Mouse (Mus musculus) heart, postnatal 0 days (tissue): ENCODE data around the gene Gm6370. TPM values are rescaled to one million over a fixed set of nuclear protein-coding genes. Genes with fewer than 3 reads are reported as not detected.
"Not testable (repeated sequence)": the region's sequence is repeated elsewhere in the genome, so short reads cannot be mapped to it uniquely, and the experiment has no call there.

Experiments
- ATAC-seq: fragments of 200-750 bp; cut with Nextera tagmentation; 2 replicates; pipeline ENCODE4 v1.8.0; 2017; ENCODE audit warnings: low read depth, moderate number of reproducible peaks, moderate library complexity; ENCODE audit not compliant: insufficient read depth
- DNase-seq: peaks from one replicate; pipeline ENCODE4 v3.0.0-alpha.2; 2016; ENCODE audit warnings: low spot score
- H3K27ac ChIP-seq: fragments of 300-500 bp; sonication (generic); 2 replicates; pipeline ENCODE4 v1.5.1; 2014; ENCODE audit warnings: low read depth, mild to moderate bottlenecking
- H3K27me3 ChIP-seq: fragments of 300-500 bp; sonication (generic); 2 replicates; pipeline ENCODE4 v1.6.1; 2014; ENCODE audit warnings: low read length, mixed read lengths; ENCODE audit not compliant: control insufficient read depth, insufficient read depth
- H3K36me3 ChIP-seq: fragments of 300-500 bp; sonication (generic); replicated peaks from 2 replicates; pipeline ENCODE4 v1.6.1; 2014; ENCODE audit warnings: low read length, mixed read lengths; ENCODE audit not compliant: control insufficient read depth, insufficient read depth
- H3K4me1 ChIP-seq: fragments of 300-500 bp; sonication (generic); 2 replicates; pipeline ENCODE4 v1.6.1; 2014; ENCODE audit warnings: antibody characterized with exemption; ENCODE audit not compliant: control insufficient read depth, insufficient read depth
- H3K4me2 ChIP-seq: fragments of 300-500 bp; sonication (generic); 2 replicates; pipeline ENCODE4 v1.6.1; 2014; ENCODE audit warnings: low read depth, mild to moderate bottlenecking, low read length, moderate library complexity
- H3K4me3 ChIP-seq: fragments of 300-500 bp; sonication (generic); 2 replicates; pipeline ENCODE4 v1.5.1; 2014; ENCODE audit warnings: low read depth, low read length
- H3K9ac ChIP-seq: fragments of 300-500 bp; sonication (generic); replicated peaks from 2 replicates; pipeline ENCODE4 v1.6.1; 2014; ENCODE audit warnings: low read depth, low read length, mixed read lengths
- H3K9me3 ChIP-seq: fragments of 300-500 bp; sonication (generic); replicated peaks from 2 replicates; pipeline ENCODE4 v1.6.1; 2016; ENCODE audit warnings: low read length; ENCODE audit not compliant: control insufficient read depth
- CTCF ChIP-seq: IDR thresholded peaks from 2 replicates; pipeline ENCODE4 v1.5.1; 2016; ENCODE audit warnings: antibody characterized with exemption, control low read depth, low read depth
- EP300 ChIP-seq: IDR thresholded peaks from 2 replicates; pipeline ENCODE4 v1.6.1; 2016; ENCODE audit warnings: antibody characterized with exemption, low read depth
- WGBS: fragments of 180-500 bp; shearing (Covaris S2); extraction: QIAGEN DNeasy Blood & Tissue Kit; methylation state at CpG from one replicate; pipeline ENCODE4 v1.1.7; 2014; 5-methylcytosine and 5-hydroxymethylcytosine counted together
- polyA plus RNA-seq: library from polyadenylated mRNA; unstranded; fragments of >200 nt; fragmentation: Nextera tagmentation; extraction: Ambion mirVana; gene quantifications from 2 replicates; pipeline ENCODE4 v1.2.1, GENCODE M21; 2015
- total RNA-seq: library from RNA; depleted of rRNA; stranded (reverse); fragments of >200 nt; gene quantifications from 2 replicates; pipeline ENCODE4 v1.2.3, GENCODE M21; 2014; ENCODE audit warnings: low replicate concordance; rRNA removed

Gm6370 gene
- not detected in 2 replicates for total RNA-seq
- not detected in 2 replicates for polyA plus RNA-seq

GRCm38 (mm10) chr5:146491063-146491462 lies at the start of gene Gm6370:
TSS of gene Gm6370 (plus strand) at chr5:146491363.
- H3K36me3 ChIP-seq, H3K9me3 ChIP-seq, H3K27me3 ChIP-seq, ATAC-seq, H3K4me1 ChIP-seq, H3K9ac ChIP-seq, DNase-seq, H3K4me2 ChIP-seq, H3K27ac ChIP-seq, H3K4me3 ChIP-seq: not testable (repeated sequence)
- no CpG with 5 or more reads among the region's 5 CpGs for WGBS

DNA sequence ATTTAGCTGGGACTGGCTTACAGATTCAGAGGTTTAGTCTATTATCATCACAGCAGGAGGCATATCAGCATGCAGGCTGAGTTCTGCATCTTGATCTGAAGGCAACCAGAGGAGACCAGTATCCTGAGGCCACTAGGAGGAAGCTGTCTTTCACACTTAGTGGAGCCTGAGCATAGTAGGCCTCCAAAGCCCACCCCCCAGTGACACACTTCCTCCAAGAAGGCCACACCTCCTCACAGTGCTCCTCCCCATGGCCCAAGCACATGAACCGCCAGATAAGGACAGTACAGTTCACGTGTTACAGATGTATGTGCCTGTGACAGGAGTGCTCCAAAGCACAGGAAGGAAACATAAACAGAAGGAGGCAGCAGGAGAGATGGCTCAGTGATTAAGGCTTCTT lies 48.4 kb upstream of the Gm6370 start:
- WGBS, result 42% methylated on average over 2 of the region's 2 CpGs
- peaks cover 4% of the 10 kb centered on the region; the same call in 1 of the 2 replicates for H3K9me3 ChIP-seq
- no peaks in the 10 kb centered on the region for H3K36me3 ChIP-seq
- H3K4me3 ChIP-seq, result no peak overlapping the region
- no peaks in the 10 kb centered on the region for H3K27me3 ChIP-seq
- TF ChIP-seq EP300, result no peak
- no peak for TF ChIP-seq CTCF
- ATAC-seq (peak; percentile 11; the same call in 1 of the 2 replicates), DNase-seq (no peak)
- no peak overlapping the region for H3K4me2 ChIP-seq
- no peaks in the 10 kb centered on the region for H3K4me1 ChIP-seq
- H3K27ac ChIP-seq, result no peak overlapping the region
- no peak overlapping the region for H3K9ac ChIP-seq

DNA sequence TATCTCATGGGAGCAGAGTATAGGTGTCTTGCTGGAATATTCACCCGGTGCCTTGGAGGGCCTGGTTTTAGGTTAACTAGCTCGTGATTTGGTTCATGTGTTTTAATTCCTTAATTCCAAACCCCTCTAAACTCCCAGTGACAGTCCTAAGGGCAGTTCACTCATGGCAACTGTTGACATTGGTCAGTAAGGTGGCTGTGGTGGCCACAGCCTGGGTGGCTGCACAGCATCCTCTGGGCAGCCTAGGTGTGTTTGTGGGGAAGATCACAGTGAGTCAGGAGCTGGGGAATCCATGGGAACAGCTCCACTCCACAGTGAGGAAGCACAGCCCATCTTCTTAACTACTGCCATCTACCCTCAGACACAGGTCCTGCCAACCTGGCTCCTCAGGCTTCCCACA lies 44.5 kb upstream of the Gm6370 start:
- H3K36me3 ChIP-seq, result no peaks in the 10 kb centered on the region
- H3K9me3 ChIP-seq, result no peaks in the 10 kb centered on the region
- ATAC-seq (no peak), DNase-seq (no peak)
- WGBS, result 48% methylated on average over 2 of the region's 2 CpGs
- H3K4me3 ChIP-seq, result no peak overlapping the region
- no peak overlapping the region for H3K27ac ChIP-seq
- no peaks in the 10 kb centered on the region for H3K4me1 ChIP-seq
- no peak for TF ChIP-seq CTCF
- TF ChIP-seq EP300, result no peak
- no peaks in the 10 kb centered on the region for H3K27me3 ChIP-seq
- no peak overlapping the region for H3K9ac ChIP-seq
- H3K4me2 ChIP-seq, result no peak overlapping the region

- Histone ChIP-seq H3K4me3 (no peak overlapping the region), H3K36me3 (no peaks in the 10 kb centered on the region), H3K27ac (no peak overlapping the region), H3K4me2 (no peak overlapping the region), H3K27me3 (no peaks in the 10 kb centered on the region), H3K9me3 (no peaks in the 10 kb centered on the region), H3K9ac (no peak overlapping the region), H3K4me1 (no peaks in the 10 kb centered on the region)
- no peak for ATAC-seq
- 69% methylated on average over 11 of the region's 11 CpGs for WGBS
- TF ChIP-seq CTCF (no peak), EP300 (no peak)
- no peak for DNase-seq
Measured at GRCm38 (mm10) chr5:146451592-146452254, 39.4 kb upstream of the Gm6370 start.

- 74% methylated on average over 6 of the region's 6 CpGs for WGBS
Measured at GRCm38 (mm10) chr5:146453556-146453955, 37.6 kb upstream of the Gm6370 start.

GRCm38 (mm10) chr5:146461612-146462011 lies 29.6 kb upstream of the Gm6370 start:
- Histone ChIP-seq H3K27ac (no peak overlapping the region), H3K9ac (no peak overlapping the region), H3K9me3 (no peaks in the 10 kb centered on the region), H3K36me3 (no peaks in the 10 kb centered on the region), H3K27me3 (no peaks in the 10 kb centered on the region), H3K4me3 (no peak overlapping the region), H3K4me1 (no peaks in the 10 kb centered on the region), H3K4me2 (no peak overlapping the region)
- no peak for ATAC-seq
- TF ChIP-seq EP300 (no peak), CTCF (no peak)
- DNase-seq, result no peak
- WGBS, result 70% methylated on average over 8 of the region's 8 CpGs

More at GRCm38 (mm10) chr5:146453556-146453955, 37.6 kb upstream of the Gm6370 start:
- DNase-seq (no peak), ATAC-seq (no peak)
- no peak overlapping the region for H3K27ac ChIP-seq
- H3K4me3 ChIP-seq, result no peak overlapping the region
- TF ChIP-seq CTCF (no peak), EP300 (no peak)
- no peaks in the 10 kb centered on the region for H3K27me3 ChIP-seq
- no peaks in the 10 kb centered on the region for H3K4me1 ChIP-seq
- H3K9me3 ChIP-seq, result no peaks in the 10 kb centered on the region
- H3K36me3 ChIP-seq, result no peaks in the 10 kb centered on the region
- no peak overlapping the region for H3K9ac ChIP-seq
- no peak overlapping the region for H3K4me2 ChIP-seq
